Mouse (Mus musculus) lung, adult 2 months (tissue): ENCODE measurements at regions not wholly inside any gene's neighbourhood (a gene's known extent, or its start where the extent isn't known, plus 50 kb on each side); places are given as distances from the start of the nearest gene placed in this dataset.

Experiments used
- CTCF ChIP-seq: fragments of 200-500 bp; IDR thresholded peaks from 2 replicates; pipeline ENCODE4 v1.5.1; 2011; ENCODE audit warnings: mild to moderate bottlenecking, low read length, control low read depth; ENCODE audit not compliant: insufficient read depth
- POLR2A ChIP-seq: fragments of 200-500 bp; IDR thresholded peaks from 2 replicates; pipeline ENCODE4 v1.6.1; 2011; ENCODE audit warnings: low read depth, mild to moderate bottlenecking, control low read depth, low read length, borderline replicate concordance; ENCODE audit errors: extremely low read depth

DNA sequence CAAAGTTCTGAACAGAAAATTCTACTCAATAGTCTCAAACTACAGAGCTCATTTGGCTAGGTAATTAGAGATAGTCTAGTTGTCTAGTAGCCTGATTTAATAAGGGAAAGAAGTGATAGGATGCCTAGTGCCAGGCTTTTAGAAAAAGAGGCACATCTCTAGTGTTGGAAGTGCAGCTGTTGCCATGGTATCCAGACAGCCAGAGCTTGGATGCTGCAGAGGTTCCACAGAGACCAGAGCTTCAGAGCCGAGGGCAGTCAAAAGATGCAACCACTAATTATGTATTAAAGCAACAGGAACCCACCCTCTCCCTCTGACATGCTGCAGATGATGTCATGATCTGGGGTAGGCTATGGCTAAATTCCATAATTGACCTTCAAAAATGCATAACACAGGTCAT, 130.0 kb upstream of the Gm34302 start:
- TF ChIP-seq CTCF, result no peak
- no peak for TF ChIP-seq POLR2A
